Mouse (Mus musculus) neural tube, embryonic 15.5 days (tissue): ENCODE results near the gene Ppp2r1a. TPM values are rescaled to one million over a fixed set of nuclear protein-coding genes. Genes with fewer than 3 reads are reported as not detected.

Experiments used
- ATAC-seq: fragments of 200-750 bp; cut with Nextera tagmentation; 2 replicates; pipeline ENCODE4 v1.8.0; 2017; ENCODE audit warnings: mild to moderate bottlenecking, moderate TSS enrichment, moderate library complexity; ENCODE audit not compliant: low FRiP score
- H3K27ac ChIP-seq: fragments of 300-500 bp; sonication (generic); replicated peaks from 2 replicates; pipeline ENCODE4 v1.5.1; 2015; ENCODE audit warnings: mild to moderate bottlenecking, inconsistent platforms
- H3K27me3 ChIP-seq: fragments of 300-500 bp; sonication (generic); replicated peaks from 2 replicates; pipeline ENCODE4 v1.6.1; 2015; ENCODE audit warnings: inconsistent platforms
- H3K36me3 ChIP-seq: fragments of 300-500 bp; sonication (generic); 2 replicates; pipeline ENCODE4 v1.6.1; 2015; ENCODE audit warnings: inconsistent platforms
- H3K4me1 ChIP-seq: fragments of 300-500 bp; sonication (generic); 2 replicates; pipeline ENCODE4 v1.6.1; 2015; ENCODE audit warnings: inconsistent platforms
- H3K4me2 ChIP-seq: fragments of 300-500 bp; sonication (generic); 2 replicates; pipeline ENCODE4 v1.6.1; 2015; ENCODE audit warnings: inconsistent platforms, mild to moderate bottlenecking, moderate library complexity
- H3K4me3 ChIP-seq: fragments of 300-500 bp; sonication (generic); replicated peaks from 2 replicates; pipeline ENCODE4 v1.5.1; 2015; ENCODE audit warnings: mild to moderate bottlenecking, inconsistent platforms
- H3K9ac ChIP-seq: fragments of 300-500 bp; sonication (generic); replicated peaks from 2 replicates; pipeline ENCODE4 v1.6.1; 2015; ENCODE audit warnings: mild to moderate bottlenecking, inconsistent platforms
- H3K9me3 ChIP-seq: fragments of 300-500 bp; sonication (generic); replicated peaks from 2 replicates; pipeline ENCODE4 v1.6.1; 2016; ENCODE audit warnings: inconsistent platforms
- WGBS: fragments of 180-500 bp; shearing (Covaris S2); methylation state at CpG from one replicate; pipeline ENCODE4 v1.1.7; 2015; ENCODE audit warnings: mixed read lengths; 5-methylcytosine and 5-hydroxymethylcytosine counted together
- polyA plus RNA-seq: library from polyadenylated mRNA; unstranded; fragments of >200 nt; fragmentation: Nextera tagmentation; extraction: Ambion mirVana; gene quantifications from 2 replicates; pipeline ENCODE4 v1.2.1, GENCODE M21; 2015

Ppp2r1a gene
- 748 and 813 TPM in 2 replicates for polyA plus RNA-seq

- under 1% methylated on average over 69 of the region's 69 CpGs for WGBS
- H3K36me3 ChIP-seq: no peaks in the 10 kb centered on the region
Measured at GRCm38 (mm10) chr17:20944985-20945891, at the start of gene Ppp2r1a. TSS of gene Ppp2r1a (plus strand) at chr17:20945311.

GRCm38 (mm10) chr17:20904991-20905390 is 40.1 kb upstream of the Ppp2r1a start, which contains the start of gene Vmn1r231:
TSS of gene Vmn1r231 (minus strand) at chr17:20905091.
- WGBS: 64% methylated on average over 2 of the region's 2 CpGs
- 0 out of 2 replicates have a peak, but pooled peaks cover 4% of the 10 kb centered on the region for H3K9me3 ChIP-seq
- no peaks in the 10 kb centered on the region for H3K27me3 ChIP-seq
- no peaks in the 10 kb centered on the region for H3K4me1 ChIP-seq
- H3K4me3 ChIP-seq: no peak within 1 kb of the TSS
- H3K9ac ChIP-seq: no peak within 1 kb of the TSS
- no peak within 1 kb of the TSS for H3K27ac ChIP-seq
- ATAC-seq: no peak
- H3K4me2 ChIP-seq: no peak within 1 kb of the TSS
- H3K36me3 ChIP-seq: no peaks in the 10 kb centered on the region

More at GRCm38 (mm10) chr17:20944985-20945891, at the start of gene Ppp2r1a:
- H3K4me1 ChIP-seq: peaks cover 44% of the 10 kb centered on the region
- peak within 1 kb of the TSS; percentile 99 for H3K27ac ChIP-seq
- ATAC-seq: peak; percentile 97
- peak within 1 kb of the TSS; percentile 89 for H3K4me3 ChIP-seq
- peak within 1 kb of the TSS; percentile 91 for H3K9ac ChIP-seq
- H3K4me2 ChIP-seq: peak within 1 kb of the TSS; percentile 74
- H3K9me3 ChIP-seq: no peaks in the 10 kb centered on the region
- no peaks in the 10 kb centered on the region for H3K27me3 ChIP-seq

- WGBS: 64% methylated on average over 1 of the region's 1 CpGs
- H3K9ac ChIP-seq: no peak within 1 kb of the TSS
- no peaks in the 10 kb centered on the region for H3K36me3 ChIP-seq
- H3K4me2 ChIP-seq: no peak within 1 kb of the TSS
- H3K4me3 ChIP-seq: no peak within 1 kb of the TSS
- no peak within 1 kb of the TSS for H3K27ac ChIP-seq
- H3K27me3 ChIP-seq: no peaks in the 10 kb centered on the region
- ATAC-seq: no peak
- no peaks in the 10 kb centered on the region for H3K4me1 ChIP-seq
- no peaks in the 10 kb centered on the region for H3K9me3 ChIP-seq
Measured at GRCm38 (mm10) chr17:20919614-20920013, 25.5 kb upstream of the Ppp2r1a start, which contains the start of gene Vmn1r232. TSS of gene Vmn1r232 (minus strand) at chr17:20919714.

- H3K27me3 ChIP-seq: no peaks in the 10 kb centered on the region
- 39% methylated on average over 3 of the region's 3 CpGs for WGBS
- peaks cover 34% of the 10 kb centered on the region for H3K4me1 ChIP-seq
- no peaks in the 10 kb centered on the region for H3K36me3 ChIP-seq
- peak overlapping the region; percentile 99 for H3K27ac ChIP-seq
- peak; percentile 12 for ATAC-seq
- peak overlapping the region; percentile 64 for H3K4me2 ChIP-seq
- no peaks in the 10 kb centered on the region for H3K9me3 ChIP-seq
- peak overlapping the region; percentile 89 for H3K4me3 ChIP-seq
- H3K9ac ChIP-seq: peak overlapping the region; percentile 59
Measured at GRCm38 (mm10) chr17:20944226-20944625, 885 bp upstream of the Ppp2r1a start.

- no peaks in the 10 kb centered on the region for H3K36me3 ChIP-seq
- peak overlapping the region; percentile 74 for H3K4me2 ChIP-seq
- ATAC-seq: no peak
- H3K4me1 ChIP-seq: peaks cover 50% of the 10 kb centered on the region
- H3K9ac ChIP-seq: peak overlapping the region; percentile 91
- peak overlapping the region; percentile 89 for H3K4me3 ChIP-seq
- no peaks in the 10 kb centered on the region for H3K27me3 ChIP-seq
- WGBS: under 1% methylated on average over 13 of the region's 13 CpGs
- no peaks in the 10 kb centered on the region for H3K9me3 ChIP-seq
- peak overlapping the region; percentile 99 for H3K27ac ChIP-seq
Measured at GRCm38 (mm10) chr17:20946026-20946565, 985 bp downstream of the Ppp2r1a start.

DNA sequence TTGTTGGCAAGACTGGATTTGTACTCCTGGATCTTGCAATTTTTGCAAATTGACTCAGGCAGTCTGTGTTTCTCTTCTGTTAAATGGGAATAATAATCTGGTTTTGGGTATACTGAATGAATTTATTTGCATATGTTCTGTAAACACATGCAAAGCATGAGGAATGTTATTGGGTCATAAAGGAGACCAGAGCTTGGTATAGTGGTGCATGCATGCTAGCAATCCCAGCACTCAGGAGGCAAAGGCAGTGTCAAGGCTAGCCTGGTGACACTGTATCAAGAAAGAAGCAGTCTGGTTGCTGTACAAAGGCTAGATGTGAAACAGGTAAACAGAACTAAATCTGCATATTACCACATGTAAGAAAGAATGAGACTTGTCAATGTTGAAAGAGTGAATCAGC is 1.5 kb downstream of the Ppp2r1a start:
- Histone ChIP-seq H3K27me3 (no peaks in the 10 kb centered on the region), H3K4me1 (peaks cover 50% of the 10 kb centered on the region), H3K4me3 (peak overlapping the region; percentile 89), H3K36me3 (no peaks in the 10 kb centered on the region), H3K9me3 (no peaks in the 10 kb centered on the region), H3K9ac (peak overlapping the region; percentile 91), H3K27ac (peak overlapping the region; percentile 99), H3K4me2 (peak overlapping the region; percentile 74)
- ATAC-seq: no peak

- no peak overlapping the region for H3K4me3 ChIP-seq
- H3K4me1 ChIP-seq: no peaks in the 10 kb centered on the region
- no peaks in the 10 kb centered on the region for H3K9me3 ChIP-seq
- H3K36me3 ChIP-seq: peaks cover 98% of the 10 kb centered on the region
- H3K9ac ChIP-seq: no peak overlapping the region
- ATAC-seq: no peak
- no peaks in the 10 kb centered on the region for H3K27me3 ChIP-seq
- 98% methylated on average over 5 of the region's 5 CpGs for WGBS
- no peak overlapping the region for H3K27ac ChIP-seq
- H3K4me2 ChIP-seq: no peak overlapping the region
Measured at GRCm38 (mm10) chr17:20960386-20960785, 15.3 kb downstream of the Ppp2r1a start.

DNA sequence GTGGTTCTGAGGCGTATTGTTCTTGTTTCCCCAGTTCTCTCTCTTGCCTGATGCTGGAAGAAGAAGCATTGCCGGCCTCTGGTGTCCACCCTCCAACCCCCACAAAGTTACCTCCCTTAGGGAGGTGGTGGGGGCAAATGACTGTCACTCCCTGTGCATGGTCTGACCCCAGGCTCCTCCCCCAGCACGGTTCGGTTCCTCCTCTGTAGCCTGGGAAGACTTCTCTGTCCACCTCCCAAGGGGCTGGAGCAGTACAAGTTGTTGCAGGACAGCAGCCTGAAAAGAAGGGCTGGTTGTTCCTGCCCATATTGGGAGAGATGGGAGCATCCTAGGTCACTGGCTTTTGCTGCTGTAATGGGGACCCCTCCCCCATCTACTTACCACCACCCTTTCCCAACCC is 20.3 kb downstream of the Ppp2r1a start:
- 90% methylated on average over 4 of the region's 4 CpGs for WGBS

GRCm38 (mm10) chr17:20966681-20967080 is 21.6 kb downstream of the Ppp2r1a start:
- no peak overlapping the region for H3K27ac ChIP-seq
- H3K36me3 ChIP-seq: peaks cover 78% of the 10 kb centered on the region
- H3K4me2 ChIP-seq: no peak overlapping the region

More for the DNA sequence above, 20.3 kb downstream of the Ppp2r1a start:
- Histone ChIP-seq H3K27me3 (no peaks in the 10 kb centered on the region), H3K36me3 (peaks cover 91% of the 10 kb centered on the region), H3K4me3 (no peak overlapping the region), H3K9ac (no peak overlapping the region), H3K4me1 (no peaks in the 10 kb centered on the region), H3K4me2 (no peak overlapping the region), H3K27ac (no peak overlapping the region), H3K9me3 (no peaks in the 10 kb centered on the region)
- no peak for ATAC-seq

DNA sequence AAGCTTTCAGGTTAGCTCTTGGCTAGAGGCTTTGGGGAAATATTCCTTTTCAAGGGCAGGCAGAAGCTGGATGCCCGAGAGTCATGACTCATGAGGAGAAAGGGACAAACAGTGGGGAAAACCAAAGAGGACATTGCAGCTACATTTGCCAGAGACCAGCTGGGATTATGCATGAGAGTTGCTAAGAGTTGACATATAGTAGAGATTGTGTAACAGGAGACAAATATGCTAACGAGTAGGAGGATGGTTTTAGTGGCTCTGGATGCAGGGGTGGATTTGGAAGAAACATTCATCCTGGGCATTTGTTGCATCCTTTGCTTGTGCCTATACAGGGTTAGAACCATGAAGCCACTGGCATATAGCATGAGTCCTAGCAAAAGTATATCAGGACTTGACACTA is 48.6 kb downstream of the Ppp2r1a start:
- Histone ChIP-seq H3K4me3 (no peak overlapping the region), H3K9me3 (no peaks in the 10 kb centered on the region), H3K36me3 (no peaks in the 10 kb centered on the region), H3K4me1 (no peaks in the 10 kb centered on the region), H3K27me3 (no peaks in the 10 kb centered on the region), H3K4me2 (no peak overlapping the region), H3K27ac (no peak overlapping the region), H3K9ac (no peak overlapping the region)
- WGBS: 82% methylated on average over 2 of the region's 2 CpGs
- ATAC-seq: no peak

More at GRCm38 (mm10) chr17:20966681-20967080, 21.6 kb downstream of the Ppp2r1a start:
- Histone ChIP-seq H3K4me1 (no peaks in the 10 kb centered on the region), H3K9ac (no peak overlapping the region), H3K9me3 (no peaks in the 10 kb centered on the region), H3K27me3 (no peaks in the 10 kb centered on the region), H3K4me3 (no peak overlapping the region)
- no peak for ATAC-seq

GRCm38 (mm10) chr17:20996364-20996763 is 51.3 kb downstream of the Ppp2r1a start, which contains the start of gene Vmn1r233:
TSS of gene Vmn1r233 (minus strand) at chr17:20996464.
- no peak within 1 kb of the TSS for H3K4me3 ChIP-seq
- H3K27ac ChIP-seq: no peak within 1 kb of the TSS
- no peaks in the 10 kb centered on the region for H3K4me1 ChIP-seq
- H3K9me3 ChIP-seq: no peaks in the 10 kb centered on the region
- H3K9ac ChIP-seq: no peak within 1 kb of the TSS
- no peak within 1 kb of the TSS for H3K4me2 ChIP-seq
- no peaks in the 10 kb centered on the region for H3K27me3 ChIP-seq
- H3K36me3 ChIP-seq: no peaks in the 10 kb centered on the region
- ATAC-seq: no peak
